Mouse (Mus musculus): ENCODE measurements around the gene Zdhhc19. TPM values are rescaled to one million over a fixed set of nuclear protein-coding genes. Genes with fewer than 3 reads are reported as not detected.
A peak's percentile ranks its signal among the peaks of the same experiment; 100 is the strongest.

Zdhhc19 gene
- total RNA-seq, 2 experiments from 2014 or later: not detected

- DNase-seq: peak in 1 of 2 experiments; percentile 28
- intact Hi-C loops (cut with DNase I): no loop called here
These were observed 101.9 kb downstream of the Zdhhc19 start for GRCm38 (mm10) chr16:32597909-32598381.

- intact Hi-C loops (cut with DNase I): no loop called here
- DNase-seq: no peak
These were observed 103.1 kb downstream of the Zdhhc19 start for GRCm38 (mm10) chr16:32599151-32599550.

GRCm38 (mm10) chr16:32602193-32602685 lies 106.2 kb downstream of the Zdhhc19 start:
- no peak for DNase-seq
- intact Hi-C loops (cut with DNase I): no loop called here

- intact Hi-C loops (cut with DNase I): loop anchor here (2.0 kb wide), 1 partner anchor 99 kb away; no protein-coding TSS in a partner anchor
- no peak for DNase-seq
These were observed 111.7 kb downstream of the Zdhhc19 start for GRCm38 (mm10) chr16:32607562-32608343.

GRCm38 (mm10) chr16:32608344-32608711 lies 112.3 kb downstream of the Zdhhc19 start:
- no peak for DNase-seq

GRCm38 (mm10) chr16:32608712-32609400 lies 112.8 kb downstream of the Zdhhc19 start, which contains the start of gene Tfrc:
Tfrc (plus strand) TSS chr16:32608920.
- intact Hi-C loops (cut with DNase I): loop anchor here (2.0 kb wide), 1 partner anchor 100 kb away; no protein-coding TSS in a partner anchor
- DNase-seq: peak; percentile 94

More at GRCm38 (mm10) chr16:32608344-32608711, 112.3 kb downstream of the Zdhhc19 start:
- intact Hi-C loops (cut with DNase I): loop anchor here (2.0 kb wide), 1 partner anchor 100 kb away; no protein-coding TSS in a partner anchor

GRCm38 (mm10) chr16:32609401-32609779 lies 113.3 kb downstream of the Zdhhc19 start:
- DNase-seq: no peak
- intact Hi-C loops (cut with DNase I): loop anchor here (2.0 kb wide), 1 partner anchor 101 kb away; no protein-coding TSS in a partner anchor

- intact Hi-C loops (cut with DNase I): no loop called here
- DNase-seq: no peak
These were observed 114.6 kb downstream of the Zdhhc19 start for GRCm38 (mm10) chr16:32610460-32611255.

Other genes with a start within 250 kb of the Zdhhc19 start
- 10 to 100 TPM; 12.9 to 13.3 TPM for gene Fbxo45, start 249.1 kb upstream of the Zdhhc19 start, total RNA-seq (2021)
- 1 to 10 TPM; 6.8 to 7.6 TPM for gene Wdr53, start 249.0 kb upstream of the Zdhhc19 start, total RNA-seq (2021)
- gene Smco1, start 224.8 kb upstream of the Zdhhc19 start, total RNA-seq (2021): 10 to 100 TPM; 19.6 to 23.1 TPM
- 10 to 100 TPM; 15.2 to 15.7 TPM for gene Rnf168, start 218.8 kb upstream of the Zdhhc19 start, total RNA-seq (2021)
- gene Ubxn7, start 164.0 kb upstream of the Zdhhc19 start, total RNA-seq (2021): 10 to 100 TPM; 35.4 to 39.2 TPM
- gene Tm4sf19, start 95.8 kb upstream of the Zdhhc19 start, total RNA-seq (2021): not detected
- 1 to 10 TPM; 5.7 to 6.0 TPM for gene Tctex1d2, start 76.6 kb upstream of the Zdhhc19 start, total RNA-seq (2021)
- 100 to 1,000 TPM; 106 to 108 TPM for gene Pcyt1a, start 65.3 kb upstream of the Zdhhc19 start, total RNA-seq (2021)
- 1 to 10 TPM; 2.3 TPM for gene Slc51a, start 8.4 kb upstream of the Zdhhc19 start, total RNA-seq (2021)
- 100 to 1,000 TPM; 273 to 386 TPM for gene Tfrc, start 112.7 kb downstream of the Zdhhc19 start, total RNA-seq (2021)
- gene Tnk2, start 147.6 kb downstream of the Zdhhc19 start, total RNA-seq (2021): 10 to 100 TPM; 24.1 to 26.7 TPM
- gene Muc4, start 239.6 kb downstream of the Zdhhc19 start, total RNA-seq (2021): under 1 TPM; 0.07 to 0.65 TPM

All from heart, postnatal 14 days (tissue).